Mouse (Mus musculus) midbrain, embryonic 15.5 days (tissue): Measurements from ENCODE around the gene Usp30. TPM values are rescaled to one million over a fixed set of nuclear protein-coding genes. Genes with fewer than 3 reads are reported as not detected.

Source experiments
- ATAC-seq: fragments of 200-750 bp; cut with Nextera tagmentation; replicated peaks from 2 replicates; pipeline ENCODE4 v1.8.0; 2017; ENCODE audit warnings: moderate TSS enrichment
- H3K27ac ChIP-seq: fragments of 300-500 bp; sonication (generic); 2 replicates; pipeline ENCODE4 v1.5.1; 2015; ENCODE audit warnings: mild to moderate bottlenecking, inconsistent platforms
- H3K27me3 ChIP-seq: fragments of 300-500 bp; sonication (generic); replicated peaks from 2 replicates; pipeline ENCODE4 v1.6.1; 2015; ENCODE audit warnings: inconsistent platforms
- H3K36me3 ChIP-seq: fragments of 300-500 bp; sonication (generic); replicated peaks from 2 replicates; pipeline ENCODE4 v1.6.1; 2015; ENCODE audit warnings: inconsistent platforms
- H3K4me1 ChIP-seq: fragments of 300-500 bp; sonication (generic); 2 replicates; pipeline ENCODE4 v1.6.1; 2015; ENCODE audit warnings: inconsistent platforms
- H3K4me2 ChIP-seq: fragments of 300-500 bp; sonication (generic); 2 replicates; pipeline ENCODE4 v1.6.1; 2015; ENCODE audit warnings: inconsistent platforms, mild to moderate bottlenecking, moderate library complexity
- H3K4me3 ChIP-seq: fragments of 300-500 bp; sonication (generic); 2 replicates; pipeline ENCODE4 v1.5.1; 2015; ENCODE audit warnings: mild to moderate bottlenecking, inconsistent platforms
- H3K9ac ChIP-seq: fragments of 300-500 bp; sonication (generic); 2 replicates; pipeline ENCODE4 v1.6.1; 2015; ENCODE audit warnings: mild to moderate bottlenecking, inconsistent platforms
- H3K9me3 ChIP-seq: fragments of 300-500 bp; sonication (generic); 2 replicates; pipeline ENCODE4 v1.6.1; 2016; ENCODE audit warnings: inconsistent platforms
- WGBS: fragments of 180-500 bp; shearing (Covaris S2); methylation state at CpG from one replicate; pipeline ENCODE4 v1.1.7; 2015; ENCODE audit warnings: mixed read lengths; 5-methylcytosine and 5-hydroxymethylcytosine counted together
- polyA plus RNA-seq: library from polyadenylated mRNA; unstranded; fragments of >200 nt; fragmentation: Nextera tagmentation; extraction: Ambion mirVana; gene quantifications from 2 replicates; pipeline ENCODE4 v1.2.1, GENCODE M21; 2015

Usp30 gene
- polyA plus RNA-seq: 20.7 and 22.1 TPM in 2 replicates

DNA sequence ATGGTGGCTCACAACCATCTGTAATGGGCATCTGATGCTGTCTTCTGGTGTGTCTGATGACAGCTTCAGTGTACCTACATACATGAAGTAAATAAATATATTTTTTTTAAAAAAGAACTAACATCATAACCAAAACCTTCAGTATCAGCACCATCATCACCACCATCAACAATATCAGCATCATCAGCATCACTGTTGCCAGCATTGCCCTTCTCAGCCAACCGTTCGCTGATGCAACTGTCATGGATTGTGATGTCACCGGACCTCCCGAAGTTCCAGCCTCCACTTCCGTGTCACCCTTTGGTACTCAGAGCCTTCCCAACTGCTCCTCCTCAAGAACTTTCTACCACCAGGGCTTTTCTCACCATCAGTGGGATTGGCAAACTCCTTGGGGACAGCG, at the start of gene Usp30:
Gene Usp30 (plus strand): TSS at position 301 of the 400 bp plus-strand sequence.
- 90% methylated on average over 6 of the region's 6 CpGs for WGBS
- H3K9ac ChIP-seq: no peak within 1 kb of the TSS
- no peaks in the 10 kb centered on the region for H3K27me3 ChIP-seq
- H3K4me2 ChIP-seq: no peak within 1 kb of the TSS
- no peak within 1 kb of the TSS for H3K27ac ChIP-seq
- ATAC-seq: no peak
- H3K9me3 ChIP-seq: no peaks in the 10 kb centered on the region
- no peak within 1 kb of the TSS for H3K4me3 ChIP-seq
- no peaks in the 10 kb centered on the region for H3K4me1 ChIP-seq
- 0 out of 2 replicates have a peak, but pooled peaks cover 10% of the 10 kb centered on the region for H3K36me3 ChIP-seq

DNA sequence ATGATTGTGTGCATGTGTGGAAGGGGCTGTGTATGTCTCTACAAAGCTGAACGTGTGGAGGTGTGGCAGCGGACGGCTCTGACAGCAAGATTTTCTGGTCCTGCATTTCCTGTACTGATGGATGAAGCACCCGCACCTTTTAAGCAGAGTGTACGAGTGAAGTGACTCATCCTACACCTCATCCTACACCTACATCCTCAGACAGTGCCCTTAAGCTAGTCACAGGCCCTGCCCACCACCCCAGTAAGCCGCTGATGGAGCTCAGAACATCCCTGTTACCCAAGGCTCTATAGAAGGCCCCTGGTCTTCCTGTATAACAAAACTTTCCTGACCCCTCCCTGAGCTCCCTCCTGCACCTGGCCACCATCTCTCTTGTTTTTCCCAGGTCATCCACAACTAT, 40.9 kb upstream of the Usp30 start:
- ATAC-seq: 0 out of 2 replicates have a peak, but pooled peaks have one; percentile 19
- H3K4me2 ChIP-seq: peak overlapping the region; percentile 17; the same call in 1 of the 2 replicates

DNA sequence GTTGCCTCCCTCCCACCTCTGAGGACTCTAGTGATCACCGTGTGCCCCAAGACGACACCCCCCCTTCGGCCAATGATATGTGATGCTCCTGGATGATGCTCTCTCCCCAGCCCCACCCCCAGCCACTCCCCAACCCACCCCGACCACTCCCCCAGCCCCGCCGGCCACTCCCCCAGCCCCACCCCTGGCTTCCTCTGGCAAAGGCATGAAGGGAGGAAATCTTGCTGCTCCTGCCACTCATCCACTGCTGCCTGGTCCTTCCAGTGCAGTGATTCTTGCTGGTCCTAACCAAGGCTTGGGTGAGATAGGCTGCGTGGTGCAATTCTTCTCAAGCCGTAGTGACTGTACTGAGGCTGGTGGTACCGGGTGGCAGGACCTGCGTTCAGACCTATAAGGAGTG, 40.4 kb upstream of the Usp30 start:
- no peaks in the 10 kb centered on the region for H3K9me3 ChIP-seq
- peaks cover 2% of the 10 kb centered on the region; the same call in 1 of the 2 replicates for H3K4me1 ChIP-seq
- H3K4me2 ChIP-seq: peak overlapping the region; percentile 17; the same call in 1 of the 2 replicates
- no peak overlapping the region for H3K9ac ChIP-seq
- no peak overlapping the region for H3K4me3 ChIP-seq
- ATAC-seq: peak; percentile 43; the same call in 1 of the 2 replicates
- H3K27me3 ChIP-seq: no peaks in the 10 kb centered on the region
- H3K27ac ChIP-seq: no peak overlapping the region
- 0 out of 2 replicates have a peak, but pooled peaks cover 5% of the 10 kb centered on the region for H3K36me3 ChIP-seq
- 16% methylated on average over 10 of the region's 10 CpGs for WGBS

More for the DNA sequence above, 40.9 kb upstream of the Usp30 start:
- H3K27me3 ChIP-seq: no peaks in the 10 kb centered on the region
- 0 out of 2 replicates have a peak, but pooled peaks cover 5% of the 10 kb centered on the region for H3K36me3 ChIP-seq
- peaks cover 2% of the 10 kb centered on the region; the same call in 1 of the 2 replicates for H3K4me1 ChIP-seq
- no peak overlapping the region for H3K4me3 ChIP-seq
- no peak overlapping the region for H3K27ac ChIP-seq
- no peak overlapping the region for H3K9ac ChIP-seq
- H3K9me3 ChIP-seq: no peaks in the 10 kb centered on the region
- 62% methylated on average over 6 of the region's 6 CpGs for WGBS

DNA sequence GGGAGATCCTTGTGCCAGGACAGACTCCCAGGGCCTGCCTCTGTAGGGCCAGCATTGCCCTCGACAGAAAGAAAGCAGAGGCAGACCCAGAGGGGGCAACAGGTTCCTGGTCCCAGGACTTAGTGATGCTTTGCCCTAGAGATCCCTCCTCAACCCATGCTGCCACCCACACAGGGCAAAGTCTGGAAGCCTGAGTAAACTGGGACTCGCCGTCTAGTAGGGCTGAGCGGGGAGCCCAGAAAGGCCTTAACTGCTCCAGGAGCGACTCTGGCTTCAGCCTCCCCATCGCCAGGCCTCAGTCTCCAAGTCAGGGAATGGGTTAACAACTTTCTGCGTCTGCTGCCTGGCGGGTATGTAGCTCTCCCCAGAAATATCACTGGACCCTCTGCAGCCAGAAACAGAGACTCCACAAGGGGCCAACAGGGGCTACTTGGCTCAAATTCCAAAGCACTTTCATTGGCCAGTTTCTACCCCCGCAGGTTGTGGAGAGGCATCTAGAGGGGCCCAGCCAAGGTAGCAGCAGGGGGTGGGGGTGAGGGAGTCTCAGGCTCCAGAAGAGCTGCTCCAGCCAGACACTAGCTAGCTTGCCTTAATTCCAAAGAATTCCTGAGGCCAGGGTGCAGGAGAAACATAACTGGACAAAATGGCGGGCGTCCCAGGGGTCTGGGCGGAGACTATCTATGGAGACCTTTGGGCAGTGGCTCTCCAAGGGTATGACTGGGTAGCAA, 37.9 kb upstream of the Usp30 start:
- Histone ChIP-seq H3K9ac (no peak overlapping the region), H3K27me3 (no peaks in the 10 kb centered on the region), H3K4me2 (no peak overlapping the region), H3K9me3 (no peaks in the 10 kb centered on the region), H3K36me3 (0 out of 2 replicates have a peak, but pooled peaks cover 5% of the 10 kb centered on the region), H3K27ac (no peak overlapping the region), H3K4me1 (peaks cover 2% of the 10 kb centered on the region; the same call in 1 of the 2 replicates), H3K4me3 (no peak overlapping the region)
- ATAC-seq: no peak
- WGBS: 88% methylated on average over 12 of the region's 12 CpGs

DNA sequence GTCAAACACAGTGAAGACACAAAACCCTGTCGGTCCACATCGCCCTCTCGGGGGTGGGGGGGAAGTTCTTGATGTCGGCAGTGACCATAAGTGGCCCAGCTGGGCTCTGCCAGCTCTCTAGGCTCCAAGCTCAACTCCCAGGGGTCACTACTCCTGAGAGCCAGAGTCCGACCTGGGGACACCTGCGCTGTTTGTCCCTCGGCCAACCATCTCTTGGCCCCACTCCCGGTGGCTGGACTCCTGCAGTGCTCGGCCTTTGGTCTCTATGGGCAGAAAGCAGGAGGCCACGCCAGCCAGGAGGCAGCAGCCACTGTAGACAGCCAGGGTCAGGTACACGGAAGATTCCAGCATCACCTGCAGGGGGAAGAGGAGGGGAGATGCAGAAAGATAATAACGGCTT, 37.1 kb upstream of the Usp30 start:
- Histone ChIP-seq H3K27ac (no peak overlapping the region), H3K27me3 (no peaks in the 10 kb centered on the region), H3K9ac (no peak overlapping the region), H3K36me3 (0 out of 2 replicates have a peak, but pooled peaks cover 5% of the 10 kb centered on the region), H3K4me2 (no peak overlapping the region), H3K4me1 (peaks cover 2% of the 10 kb centered on the region; the same call in 1 of the 2 replicates), H3K9me3 (no peaks in the 10 kb centered on the region), H3K4me3 (no peak overlapping the region)
- no peak for ATAC-seq
- WGBS: 83% methylated on average over 12 of the region's 12 CpGs

DNA sequence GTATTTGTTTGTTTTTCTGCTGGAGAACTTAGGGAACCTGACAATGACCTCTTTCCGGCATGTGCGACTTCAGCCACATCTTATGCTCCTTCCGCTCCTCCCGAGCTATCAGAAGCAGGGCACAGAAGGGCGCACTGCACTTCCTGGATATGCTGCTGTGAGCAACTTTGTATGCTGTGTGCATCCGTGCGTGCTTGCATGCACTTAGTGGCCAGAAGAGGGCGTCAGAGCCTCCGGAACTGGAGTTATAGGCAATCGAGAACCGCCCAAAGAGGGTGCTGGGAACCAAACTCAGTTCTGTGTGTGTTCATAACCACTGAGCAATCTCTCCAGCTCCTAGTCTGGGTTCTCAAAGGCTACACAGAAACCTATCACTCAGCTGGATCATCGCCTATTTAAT, 34.6 kb upstream of the Usp30 start:
- no peak overlapping the region for H3K27ac ChIP-seq
- 93% methylated on average over 12 of the region's 12 CpGs for WGBS
- H3K4me3 ChIP-seq: no peak overlapping the region
- H3K9ac ChIP-seq: no peak overlapping the region
- no peak overlapping the region for H3K4me2 ChIP-seq
- ATAC-seq: no peak
- H3K4me1 ChIP-seq: no peaks in the 10 kb centered on the region
- H3K9me3 ChIP-seq: no peaks in the 10 kb centered on the region
- peaks cover 14% of the 10 kb centered on the region for H3K36me3 ChIP-seq
- no peaks in the 10 kb centered on the region for H3K27me3 ChIP-seq

DNA sequence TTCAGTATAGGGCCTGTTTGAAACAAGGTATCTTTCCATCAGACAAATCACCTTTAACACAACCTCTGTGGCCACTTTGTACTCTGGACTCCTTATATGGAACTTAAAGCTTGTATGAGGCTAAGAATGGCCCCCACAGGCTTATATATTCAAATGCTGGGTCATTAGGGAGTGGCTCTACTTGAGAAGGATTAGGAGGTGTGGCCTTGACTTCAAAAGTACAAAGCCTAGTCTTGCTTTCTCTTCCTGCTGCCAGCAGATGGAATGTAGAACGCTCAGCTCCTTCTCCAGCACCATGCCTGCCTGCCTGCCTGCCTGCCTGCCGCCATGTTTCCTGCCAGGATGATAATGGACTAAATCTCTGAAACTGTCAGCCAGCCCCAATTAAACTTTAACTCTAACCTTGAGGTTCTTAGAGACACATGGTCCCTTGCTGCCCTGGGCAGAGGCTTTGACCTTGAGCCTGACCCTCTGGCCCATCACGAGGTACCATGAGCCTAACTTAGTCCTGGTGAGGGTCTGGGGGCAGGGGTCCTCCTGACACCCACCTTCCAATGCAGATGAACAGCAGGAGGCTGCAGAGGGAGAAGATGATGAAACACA, 33.0 kb upstream of the Usp30 start:
- WGBS: 83% methylated on average over 3 of the region's 3 CpGs
- Histone ChIP-seq H3K9ac (no peak overlapping the region), H3K27me3 (no peaks in the 10 kb centered on the region), H3K36me3 (peaks cover 14% of the 10 kb centered on the region), H3K9me3 (no peaks in the 10 kb centered on the region), H3K4me1 (no peaks in the 10 kb centered on the region), H3K4me2 (no peak overlapping the region), H3K27ac (no peak overlapping the region), H3K4me3 (no peak overlapping the region)
- ATAC-seq: no peak

DNA sequence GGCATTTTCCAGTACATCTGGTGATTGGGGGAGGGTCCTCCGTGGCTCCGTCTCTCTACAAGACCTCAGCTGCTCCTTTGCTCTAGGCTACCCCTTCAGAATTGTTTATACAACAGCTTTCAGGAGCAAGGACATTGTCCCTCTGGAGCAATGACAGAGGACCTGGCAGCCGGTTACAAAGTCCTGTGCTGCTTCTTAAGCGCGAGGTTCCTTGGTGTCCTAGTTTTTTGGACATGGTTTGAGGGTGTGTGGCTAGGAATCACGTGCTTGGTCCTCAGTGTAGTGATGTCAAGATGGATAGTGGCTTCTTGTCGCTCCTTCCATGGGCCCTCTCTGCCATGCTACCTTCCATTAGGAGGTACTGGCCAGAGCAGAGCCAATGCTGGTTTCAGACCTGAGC, 30.9 kb upstream of the Usp30 start:
- Histone ChIP-seq H3K27me3 (no peaks in the 10 kb centered on the region), H3K4me1 (no peaks in the 10 kb centered on the region), H3K4me3 (no peak overlapping the region), H3K4me2 (no peak overlapping the region), H3K36me3 (peaks cover 14% of the 10 kb centered on the region), H3K9ac (no peak overlapping the region), H3K9me3 (no peaks in the 10 kb centered on the region), H3K27ac (no peak overlapping the region)
- ATAC-seq: no peak
- WGBS: 85% methylated on average over 7 of the region's 7 CpGs

DNA sequence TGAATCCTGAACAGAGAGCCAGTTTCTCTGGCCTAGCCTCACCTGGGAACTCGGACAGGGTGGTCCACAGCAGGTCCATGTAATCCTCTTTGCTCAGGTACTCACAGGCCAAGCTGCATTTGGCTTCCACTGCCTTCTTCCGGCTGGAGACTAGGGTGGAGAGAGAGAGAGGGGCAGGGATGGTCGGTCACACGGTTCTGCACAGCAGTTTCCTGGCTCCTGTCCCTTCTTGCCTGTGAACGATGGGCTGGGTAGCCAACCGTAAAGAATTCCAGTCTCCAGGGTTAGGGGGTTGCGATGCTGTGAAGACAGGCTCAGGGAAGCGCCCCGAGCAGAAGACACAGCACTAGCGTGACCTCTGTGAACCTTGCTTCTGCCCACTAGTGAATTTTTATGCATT, 30.1 kb upstream of the Usp30 start:
- Histone ChIP-seq H3K9ac (no peak overlapping the region), H3K9me3 (no peaks in the 10 kb centered on the region), H3K4me1 (no peaks in the 10 kb centered on the region), H3K4me3 (no peak overlapping the region), H3K27ac (no peak overlapping the region), H3K36me3 (peaks cover 14% of the 10 kb centered on the region), H3K4me2 (no peak overlapping the region), H3K27me3 (no peaks in the 10 kb centered on the region)
- WGBS: 20% methylated on average over 10 of the region's 10 CpGs
- no peak for ATAC-seq

DNA sequence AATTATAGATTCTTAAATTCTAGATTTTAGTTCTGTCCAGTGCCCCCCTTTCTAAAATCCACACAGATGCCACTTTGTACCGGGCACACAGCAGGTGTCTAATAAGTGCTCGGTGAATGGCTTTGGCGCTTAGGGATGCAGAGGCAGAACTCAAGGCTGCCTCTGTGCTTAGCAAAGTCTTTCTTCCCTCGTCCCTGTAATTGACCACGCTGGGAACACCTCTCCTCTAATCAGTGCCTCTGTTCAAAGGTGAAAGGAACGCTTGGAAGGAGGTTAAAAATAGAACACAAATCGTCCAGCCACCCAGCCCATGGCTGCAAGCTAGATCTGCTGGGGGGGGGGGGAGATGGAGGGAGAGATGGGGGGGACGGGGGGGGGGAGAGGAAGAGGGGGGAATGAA, 24.8 kb upstream of the Usp30 start:
- Histone ChIP-seq H3K27ac (no peak overlapping the region), H3K4me1 (no peaks in the 10 kb centered on the region), H3K4me2 (no peak overlapping the region), H3K27me3 (no peaks in the 10 kb centered on the region), H3K4me3 (no peak overlapping the region), H3K36me3 (0 out of 2 replicates have a peak, but pooled peaks cover 32% of the 10 kb centered on the region), H3K9ac (no peak overlapping the region), H3K9me3 (no peaks in the 10 kb centered on the region)
- WGBS: 22% methylated on average over 8 of the region's 8 CpGs
- no peak for ATAC-seq

DNA sequence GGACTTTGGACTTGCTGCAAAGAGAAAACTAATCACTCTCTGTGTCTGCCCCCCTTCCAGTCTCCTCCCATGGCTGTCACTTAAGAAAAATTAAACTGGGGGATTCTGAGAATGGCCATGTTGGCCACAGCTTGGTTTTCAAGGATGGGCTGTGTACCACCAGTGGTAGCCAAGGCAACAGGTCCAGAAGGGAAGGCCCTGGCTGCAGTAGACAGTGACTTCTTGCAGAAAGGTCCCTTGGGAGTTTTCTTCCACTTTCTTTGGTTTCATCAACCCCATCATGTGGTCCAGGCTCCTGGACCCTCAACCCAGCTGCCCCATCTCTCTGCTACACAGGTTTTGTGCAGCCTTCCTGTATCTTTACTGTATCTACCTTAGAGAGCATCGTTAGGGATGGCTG, 24.4 kb upstream of the Usp30 start:
- no peak for ATAC-seq
- Histone ChIP-seq H3K4me1 (no peaks in the 10 kb centered on the region), H3K9me3 (no peaks in the 10 kb centered on the region), H3K4me2 (no peak overlapping the region), H3K27me3 (no peaks in the 10 kb centered on the region), H3K4me3 (no peak overlapping the region), H3K9ac (no peak overlapping the region), H3K27ac (no peak overlapping the region), H3K36me3 (0 out of 2 replicates have a peak, but pooled peaks cover 32% of the 10 kb centered on the region)
- WGBS: 77% methylated on average over 1 of the region's 1 CpGs

DNA sequence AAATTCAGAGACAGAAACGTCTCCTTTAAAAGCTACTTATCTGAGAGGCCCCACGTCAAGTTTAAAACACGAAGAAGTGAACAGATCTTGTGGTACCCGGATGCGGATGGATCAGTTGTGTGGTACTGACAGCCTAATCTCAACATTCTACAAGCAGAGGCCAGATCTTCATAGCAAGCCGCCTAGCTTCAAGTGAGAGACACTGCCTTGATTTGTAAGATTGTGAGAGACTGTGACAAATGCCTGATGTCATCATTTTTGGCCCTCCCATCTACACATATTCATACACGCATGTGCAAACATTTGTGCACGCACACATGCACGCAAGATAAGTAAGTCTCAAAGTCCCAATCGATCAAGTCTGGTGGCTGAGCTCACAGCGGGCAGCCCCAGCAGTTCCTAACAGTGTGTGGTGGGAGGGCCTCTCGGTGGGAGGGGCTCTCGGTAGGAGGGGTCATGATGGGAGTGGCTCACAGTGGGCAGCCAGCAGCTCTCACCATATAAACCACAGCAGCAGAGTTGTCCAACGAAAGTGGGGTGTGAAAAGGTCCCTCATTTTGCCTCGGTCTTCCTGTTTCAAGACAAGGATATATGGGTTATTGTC, 23.8 kb upstream of the Usp30 start:
- H3K4me1 ChIP-seq: no peaks in the 10 kb centered on the region
- 21% methylated on average over 15 of the region's 15 CpGs for WGBS
- H3K27ac ChIP-seq: no peak overlapping the region
- 0 out of 2 replicates have a peak, but pooled peaks cover 32% of the 10 kb centered on the region for H3K36me3 ChIP-seq
- no peak overlapping the region for H3K4me2 ChIP-seq
- ATAC-seq: no peak
- H3K4me3 ChIP-seq: no peak overlapping the region
- H3K9ac ChIP-seq: no peak overlapping the region
- no peaks in the 10 kb centered on the region for H3K9me3 ChIP-seq
- no peaks in the 10 kb centered on the region for H3K27me3 ChIP-seq
